Mouse (Mus musculus) spleen, adult 2 months (tissue): ENCODE results near the gene S100a16. TPM values are rescaled to one million over a fixed set of nuclear protein-coding genes. Genes with fewer than 3 reads are reported as not detected.
A peak's percentile ranks its signal among the peaks of the same experiment; 100 is the strongest.

Experiments
- DNase-seq, 2 experiments: peaks; one replicate each; pipeline versions ENCODE4 v3.0.0 to v3.0.0-alpha.2; 2012 to 2021; ENCODE audit warnings: low spot score in 2 of 2, low read depth in 1 of 2
- H3K27ac ChIP-seq: fragments of 200-500 bp; 2 replicates; pipeline ENCODE4 v1.5.1; 2012; ENCODE audit warnings: low read length, inconsistent platforms; ENCODE audit not compliant: insufficient read depth
- H3K27me3 ChIP-seq: fragments of 200-500 bp; 2 replicates; pipeline ENCODE4 v1.6.1; 2012; ENCODE audit warnings: mild to moderate bottlenecking, moderate library complexity, low read length, inconsistent platforms; ENCODE audit not compliant: control insufficient read depth, insufficient read depth
- H3K36me3 ChIP-seq: fragments of 200-500 bp; 2 replicates; pipeline ENCODE4 v1.6.1; 2012; ENCODE audit warnings: mild to moderate bottlenecking, low read length, inconsistent platforms; ENCODE audit not compliant: control insufficient read depth, insufficient read depth
- H3K4me1 ChIP-seq: fragments of 200-500 bp; 2 replicates; pipeline ENCODE4 v1.6.1; 2011; ENCODE audit warnings: inconsistent platforms; ENCODE audit not compliant: control insufficient read depth, insufficient read depth, insufficient read length
- H3K4me3 ChIP-seq: fragments of 200-500 bp; 2 replicates; pipeline ENCODE4 v1.5.1; 2011; ENCODE audit warnings: mild to moderate bottlenecking, inconsistent platforms; ENCODE audit not compliant: insufficient read depth, insufficient read length; ENCODE audit errors: extremely low read depth
- CTCF ChIP-seq: fragments of 200-500 bp; IDR thresholded peaks from 2 replicates; pipeline ENCODE4 v1.5.1; 2011; ENCODE audit warnings: mild to moderate bottlenecking, inconsistent platforms; ENCODE audit not compliant: insufficient read depth, insufficient read length, insufficient replicate concordance; ENCODE audit errors: extremely low read depth
- POLR2A ChIP-seq: fragments of 200-500 bp; IDR thresholded peaks from 2 replicates; pipeline ENCODE4 v1.6.1; 2011; ENCODE audit warnings: low read depth, low read length, inconsistent platforms
- WGBS: fragments of 180-500 bp; shearing (Covaris S2); methylation state at CpG from one replicate; pipeline ENCODE4 v1.1.7; 2018; 5-methylcytosine and 5-hydroxymethylcytosine counted together
- polyA plus RNA-seq: library from polyadenylated mRNA; depleted of rRNA; stranded (reverse); fragments of >200 nt; gene quantifications from 2 replicates; pipeline ENCODE4 v1.2.3, GENCODE M21; 2012

Gene S100a16
- polyA plus RNA-seq, 1 experiment: 15.9 TPM

- TF ChIP-seq POLR2A (no peak), CTCF (no peak)
- Histone ChIP-seq H3K4me3 (no peak overlapping the region), H3K27ac (no peak overlapping the region), H3K36me3 (peaks cover 37% of the 10 kb centered on the region), H3K27me3 (no peaks in the 10 kb centered on the region), H3K4me1 (no peaks in the 10 kb centered on the region)
- no peak for DNase-seq
Measured at GRCm38 (mm10) chr3:90497597-90497996, 39.5 kb upstream of the S100a16 start.

GRCm38 (mm10) chr3:90503444-90503843 is 33.6 kb upstream of the S100a16 start:
- Histone ChIP-seq H3K36me3 (peaks cover 52% of the 10 kb centered on the region), H3K4me1 (peaks cover 5% of the 10 kb centered on the region; the same call in 1 of the 2 replicates), H3K27me3 (no peaks in the 10 kb centered on the region), H3K4me3 (no peak overlapping the region), H3K27ac (no peak overlapping the region)
- TF ChIP-seq CTCF: no peak
- 88% methylated on average over 4 of the region's 4 CpGs for WGBS
- DNase-seq: no peak

- Histone ChIP-seq H3K4me3 (no peak overlapping the region), H3K4me1 (peaks cover 5% of the 10 kb centered on the region; the same call in 1 of the 2 replicates), H3K27me3 (no peaks in the 10 kb centered on the region), H3K36me3 (peaks cover 44% of the 10 kb centered on the region), H3K27ac (no peak overlapping the region)
- TF ChIP-seq CTCF (no peak), POLR2A (no peak)
- DNase-seq: no peak
- WGBS: 93% methylated on average over 5 of the region's 5 CpGs
Measured at GRCm38 (mm10) chr3:90505216-90505615, 31.8 kb upstream of the S100a16 start.

- WGBS: 93% methylated on average over 3 of the region's 3 CpGs
- no peak for DNase-seq
- Histone ChIP-seq H3K4me1 (peaks cover 5% of the 10 kb centered on the region; the same call in 1 of the 2 replicates), H3K36me3 (peaks cover 37% of the 10 kb centered on the region), H3K4me3 (no peak overlapping the region), H3K27me3 (no peaks in the 10 kb centered on the region), H3K27ac (no peak overlapping the region)
- TF ChIP-seq CTCF (no peak), POLR2A (no peak)
Measured at GRCm38 (mm10) chr3:90506362-90506761, 30.7 kb upstream of the S100a16 start.

GRCm38 (mm10) chr3:90508287-90508949 is 28.6 kb upstream of the S100a16 start:
- no peak for DNase-seq
- H3K4me1 ChIP-seq: peaks cover 5% of the 10 kb centered on the region; the same call in 1 of the 2 replicates
- no peaks in the 10 kb centered on the region for H3K27me3 ChIP-seq
- WGBS: 2% methylated on average over 20 of the region's 20 CpGs
- TF ChIP-seq POLR2A (no peak), CTCF (no peak)
- H3K36me3 ChIP-seq: peaks cover 21% of the 10 kb centered on the region
- H3K27ac ChIP-seq: peak overlapping the region; percentile 95
- peak overlapping the region; percentile 98 for H3K4me3 ChIP-seq

- WGBS: under 1% methylated on average over 66 of the region's 66 CpGs
- DNase-seq: peak; percentile 97 to 99
- no peak; the same call in none of the 2 replicates for TF ChIP-seq POLR2A
- TF ChIP-seq CTCF: no peak
- peak within 1 kb of the TSS; percentile 98 for H3K4me3 ChIP-seq
- H3K4me1 ChIP-seq: peaks cover 8% of the 10 kb centered on the region; the same call in 1 of the 2 replicates
- peak within 1 kb of the TSS; percentile 95 for H3K27ac ChIP-seq
- H3K27me3 ChIP-seq: no peaks in the 10 kb centered on the region
- peaks cover 18% of the 10 kb centered on the region for H3K36me3 ChIP-seq
Measured at GRCm38 (mm10) chr3:90508950-90509746, 27.9 kb upstream of the S100a16 start, which contains the start of gene Chtop. Gene Chtop (minus strand): TSS chr3:90509498.
